Mouse (Mus musculus) heart, postnatal 0 days (tissue): ENCODE data around the gene Sox9. TPM values are rescaled to one million over a fixed set of nuclear protein-coding genes. Genes with fewer than 3 reads are reported as not detected.

Experiments used
- ATAC-seq: fragments of 200-750 bp; cut with Nextera tagmentation; 2 replicates; pipeline ENCODE4 v1.8.0; 2017; ENCODE audit warnings: low read depth, moderate number of reproducible peaks, moderate library complexity; ENCODE audit not compliant: insufficient read depth
- DNase-seq: peaks from one replicate; pipeline ENCODE4 v3.0.0-alpha.2; 2016; ENCODE audit warnings: low spot score
- H3K27ac ChIP-seq: fragments of 300-500 bp; sonication (generic); 2 replicates; pipeline ENCODE4 v1.5.1; 2014; ENCODE audit warnings: low read depth, mild to moderate bottlenecking
- H3K27me3 ChIP-seq: fragments of 300-500 bp; sonication (generic); 2 replicates; pipeline ENCODE4 v1.6.1; 2014; ENCODE audit warnings: low read length, mixed read lengths; ENCODE audit not compliant: control insufficient read depth, insufficient read depth
- H3K36me3 ChIP-seq: fragments of 300-500 bp; sonication (generic); replicated peaks from 2 replicates; pipeline ENCODE4 v1.6.1; 2014; ENCODE audit warnings: low read length, mixed read lengths; ENCODE audit not compliant: control insufficient read depth, insufficient read depth
- H3K4me1 ChIP-seq: fragments of 300-500 bp; sonication (generic); 2 replicates; pipeline ENCODE4 v1.6.1; 2014; ENCODE audit warnings: antibody characterized with exemption; ENCODE audit not compliant: control insufficient read depth, insufficient read depth
- H3K4me2 ChIP-seq: fragments of 300-500 bp; sonication (generic); 2 replicates; pipeline ENCODE4 v1.6.1; 2014; ENCODE audit warnings: low read depth, mild to moderate bottlenecking, low read length, moderate library complexity
- H3K4me3 ChIP-seq: fragments of 300-500 bp; sonication (generic); 2 replicates; pipeline ENCODE4 v1.5.1; 2014; ENCODE audit warnings: low read depth, low read length
- H3K9ac ChIP-seq: fragments of 300-500 bp; sonication (generic); replicated peaks from 2 replicates; pipeline ENCODE4 v1.6.1; 2014; ENCODE audit warnings: low read depth, low read length, mixed read lengths
- H3K9me3 ChIP-seq: fragments of 300-500 bp; sonication (generic); replicated peaks from 2 replicates; pipeline ENCODE4 v1.6.1; 2016; ENCODE audit warnings: low read length; ENCODE audit not compliant: control insufficient read depth
- CTCF ChIP-seq: IDR thresholded peaks from 2 replicates; pipeline ENCODE4 v1.5.1; 2016; ENCODE audit warnings: antibody characterized with exemption, control low read depth, low read depth
- EP300 ChIP-seq: IDR thresholded peaks from 2 replicates; pipeline ENCODE4 v1.6.1; 2016; ENCODE audit warnings: antibody characterized with exemption, low read depth
- WGBS: fragments of 180-500 bp; shearing (Covaris S2); extraction: QIAGEN DNeasy Blood & Tissue Kit; methylation state at CpG from one replicate; pipeline ENCODE4 v1.1.7; 2014; 5-methylcytosine and 5-hydroxymethylcytosine counted together
- polyA plus RNA-seq: library from polyadenylated mRNA; unstranded; fragments of >200 nt; fragmentation: Nextera tagmentation; extraction: Ambion mirVana; gene quantifications from 2 replicates; pipeline ENCODE4 v1.2.1, GENCODE M21; 2015
- total RNA-seq: library from RNA; depleted of rRNA; stranded (reverse); fragments of >200 nt; gene quantifications from 2 replicates; pipeline ENCODE4 v1.2.3, GENCODE M21; 2014; ENCODE audit warnings: low replicate concordance

Gene Sox9
- total and polyA plus RNA-seq, 2 experiments from 2014 or later = 3.4 to 9.5 TPM

DNA sequence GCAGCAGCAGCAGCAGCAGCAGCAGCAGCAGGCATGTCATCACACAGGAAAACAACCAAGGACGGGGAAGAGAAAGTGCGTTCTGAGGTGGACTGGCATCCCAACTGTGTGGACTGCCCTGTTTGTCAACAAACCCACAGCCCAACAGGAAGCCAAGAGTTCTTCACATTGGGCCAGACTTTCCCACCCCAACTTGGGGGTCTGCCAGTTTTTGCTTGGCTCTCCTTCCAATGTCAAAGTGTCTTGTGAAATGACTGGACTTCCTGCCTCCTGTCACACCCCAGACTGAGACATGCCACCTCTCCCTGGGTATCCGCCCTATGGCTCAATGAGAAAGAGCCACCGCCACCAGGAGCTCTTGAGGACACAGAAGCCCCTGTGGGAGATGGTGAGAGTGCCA, 15.1 kb upstream of the Sox9 start:
- Histone ChIP-seq H3K4me3 (no peak overlapping the region), H3K27ac (no peak overlapping the region), H3K4me2 (no peak overlapping the region), H3K9me3 (no peaks in the 10 kb centered on the region), H3K9ac (no peak overlapping the region), H3K36me3 (no peaks in the 10 kb centered on the region), H3K4me1 (no peaks in the 10 kb centered on the region), H3K27me3 (no peaks in the 10 kb centered on the region)
- no peak for DNase-seq
- TF ChIP-seq EP300 (no peak), CTCF (no peak)
- 87% methylated on average over 4 of the region's 4 CpGs for WGBS
- no peak for ATAC-seq

DNA sequence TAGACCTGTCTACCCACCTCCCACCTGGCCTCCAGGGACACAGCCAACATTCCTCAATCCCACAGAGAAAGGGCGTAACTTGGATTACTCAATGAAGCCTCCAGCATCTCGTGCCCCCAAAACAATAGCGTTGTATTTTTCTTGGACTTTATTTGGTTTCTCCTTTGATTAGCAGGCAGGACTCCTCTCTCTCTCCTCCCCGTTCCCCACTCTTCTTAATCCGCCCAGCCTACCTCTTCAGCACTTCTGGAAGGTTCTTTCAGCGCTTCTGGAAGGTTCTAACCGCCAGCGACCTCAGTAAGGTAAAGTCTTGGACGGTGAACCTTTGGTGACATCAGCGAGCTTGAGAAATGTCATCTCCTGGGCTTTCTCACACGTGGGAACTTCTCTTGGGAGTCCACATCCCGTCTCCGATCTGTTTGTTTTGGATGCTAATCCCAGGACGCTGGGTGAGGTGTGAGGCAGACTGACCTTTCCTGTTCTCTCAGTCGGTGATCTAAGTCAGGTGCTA, 14.4 kb upstream of the Sox9 start:
- no peak overlapping the region for H3K4me3 ChIP-seq
- TF ChIP-seq CTCF (no peak), EP300 (no peak)
- no peaks in the 10 kb centered on the region for H3K9me3 ChIP-seq
- no peak overlapping the region for H3K27ac ChIP-seq
- ATAC-seq (no peak), DNase-seq (no peak)
- H3K9ac ChIP-seq = no peak overlapping the region
- H3K36me3 ChIP-seq = no peaks in the 10 kb centered on the region
- no peaks in the 10 kb centered on the region for H3K27me3 ChIP-seq
- H3K4me1 ChIP-seq = no peaks in the 10 kb centered on the region
- 65% methylated on average over 15 of the region's 15 CpGs for WGBS
- H3K4me2 ChIP-seq = no peak overlapping the region

DNA sequence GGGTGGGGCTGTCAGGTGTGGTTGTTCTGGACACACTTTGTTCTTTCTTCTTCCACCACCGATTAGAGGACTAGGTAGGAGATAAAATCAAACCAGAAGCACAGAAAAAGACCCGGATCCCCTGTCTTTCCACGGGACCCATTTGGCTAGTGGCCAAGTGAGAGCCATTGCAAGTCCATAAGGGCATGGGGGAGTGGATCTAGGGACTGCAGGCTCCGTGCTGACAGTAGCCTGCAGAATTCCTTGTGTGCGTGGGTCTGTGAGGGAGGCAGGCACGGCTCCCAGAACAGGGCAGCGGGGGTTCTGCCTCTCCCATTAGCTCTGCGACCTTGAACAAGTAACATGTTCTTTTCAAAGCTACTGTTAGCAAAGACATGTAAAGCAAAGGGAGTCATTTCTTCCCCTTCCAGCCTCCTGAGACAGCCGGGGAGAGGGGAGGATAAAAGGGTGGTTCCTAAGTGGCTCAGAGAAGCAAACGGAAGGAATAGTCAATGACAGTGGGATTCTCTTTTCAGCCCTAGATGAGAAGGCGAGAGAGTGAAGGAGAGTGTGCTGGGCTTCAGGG, 9.2 kb upstream of the Sox9 start:
- Histone ChIP-seq H3K36me3 (no peaks in the 10 kb centered on the region), H3K9ac (no peak overlapping the region), H3K4me3 (no peak overlapping the region), H3K27ac (no peak overlapping the region), H3K9me3 (no peaks in the 10 kb centered on the region), H3K27me3 (peaks cover 31% of the 10 kb centered on the region), H3K4me2 (no peak overlapping the region), H3K4me1 (no peaks in the 10 kb centered on the region)
- DNase-seq (no peak), ATAC-seq (no peak)
- no peak for TF ChIP-seq EP300
- no peak for TF ChIP-seq CTCF
- WGBS = 30% methylated on average over 11 of the region's 11 CpGs

DNA sequence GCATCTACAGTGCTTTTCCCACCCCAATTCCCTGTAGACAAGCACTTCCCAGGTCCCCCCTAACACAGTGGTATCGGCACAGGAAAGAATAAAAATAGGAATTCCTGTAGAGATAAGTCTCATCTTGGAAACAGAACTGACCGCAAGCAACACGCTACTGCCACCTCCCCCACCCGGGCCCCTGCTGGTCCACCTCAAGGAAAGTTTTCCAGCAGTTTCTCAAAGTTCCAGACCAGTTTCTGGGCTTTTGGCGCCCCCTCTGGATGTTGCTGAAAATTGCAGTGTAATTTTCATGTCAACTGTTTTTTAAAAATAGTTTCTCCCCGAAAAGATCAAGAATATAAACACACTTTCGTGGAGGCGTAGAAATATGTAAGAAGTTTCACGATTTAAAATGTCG, 2.3 kb upstream of the Sox9 start:
- Histone ChIP-seq H3K27ac (no peak overlapping the region), H3K9ac (no peak overlapping the region), H3K36me3 (no peaks in the 10 kb centered on the region), H3K4me2 (no peak overlapping the region), H3K4me3 (no peak overlapping the region), H3K27me3 (peaks cover 96% of the 10 kb centered on the region), H3K9me3 (no peaks in the 10 kb centered on the region), H3K4me1 (no peaks in the 10 kb centered on the region)
- TF ChIP-seq EP300 (no peak), CTCF (peak; percentile 57)
- WGBS = under 1% methylated on average over 10 of the region's 10 CpGs
- ATAC-seq (no peak), DNase-seq (peak; percentile 54)

DNA sequence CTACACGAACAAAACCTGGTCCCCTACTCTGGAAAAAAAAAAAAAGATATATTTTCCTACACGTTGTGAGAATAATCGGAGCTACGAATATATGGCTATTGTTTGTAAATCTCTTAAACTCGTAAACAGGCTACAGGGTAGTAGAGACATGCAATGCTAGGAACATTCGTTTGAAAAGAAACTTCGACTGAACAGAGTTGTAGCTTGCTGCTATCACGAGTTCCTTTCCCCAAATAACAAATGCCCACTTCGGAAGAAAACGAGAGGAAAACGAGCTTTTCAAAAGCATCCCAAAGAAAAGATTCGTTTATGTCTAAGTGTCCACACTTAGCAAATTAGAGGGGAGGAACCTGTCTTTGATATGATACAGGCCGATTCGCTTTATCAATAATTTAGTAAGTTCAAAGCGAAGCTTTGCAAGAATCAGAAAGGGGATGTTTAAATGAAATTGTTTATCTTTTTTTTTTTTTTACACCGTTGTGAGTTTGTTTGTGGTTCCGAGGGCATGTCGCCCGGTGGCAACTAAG, 1.6 kb upstream of the Sox9 start:
- no peaks in the 10 kb centered on the region for H3K36me3 ChIP-seq
- H3K9me3 ChIP-seq = no peaks in the 10 kb centered on the region
- H3K4me3 ChIP-seq = peak overlapping the region; percentile 59; the same call in 1 of the 2 replicates
- no peak overlapping the region for H3K9ac ChIP-seq
- H3K4me1 ChIP-seq = no peaks in the 10 kb centered on the region
- 6% methylated on average over 19 of the region's 19 CpGs for WGBS
- H3K4me2 ChIP-seq = peak overlapping the region; percentile 66
- no peak for ATAC-seq
- no peak for DNase-seq
- H3K27ac ChIP-seq = no peak overlapping the region
- TF ChIP-seq CTCF = no peak
- no peak for TF ChIP-seq EP300
- peaks cover 97% of the 10 kb centered on the region for H3K27me3 ChIP-seq
